Mouse (Mus musculus): Measurements from ENCODE around the gene Hand1.

- TF ChIP-seq CHD2 (IDR thresholded peaks at IDR 0.05; ENCODE audit: low read depth, low read length) (no peak), ZC3H11A (IDR thresholded peaks at IDR 0.05; ENCODE audit: borderline replicate concordance, low read depth, low read length) (no peak)
These were observed 3.3 kb upstream of the Hand1 start for GRCm38 (mm10) chr11:57835931-57836330.

Data from ES-E14 (cell line).